Mouse (Mus musculus) mature B cell (primary cell): ENCODE results near the gene Osm.

ENCODE experiments used
- in situ Hi-C: fragments of 300-500 bp; cut with MboI; formaldehyde crosslinking; loops from 2 replicates; pipeline ENCODE4 v1.14.3; 2019

The Osm gene

DNA sequence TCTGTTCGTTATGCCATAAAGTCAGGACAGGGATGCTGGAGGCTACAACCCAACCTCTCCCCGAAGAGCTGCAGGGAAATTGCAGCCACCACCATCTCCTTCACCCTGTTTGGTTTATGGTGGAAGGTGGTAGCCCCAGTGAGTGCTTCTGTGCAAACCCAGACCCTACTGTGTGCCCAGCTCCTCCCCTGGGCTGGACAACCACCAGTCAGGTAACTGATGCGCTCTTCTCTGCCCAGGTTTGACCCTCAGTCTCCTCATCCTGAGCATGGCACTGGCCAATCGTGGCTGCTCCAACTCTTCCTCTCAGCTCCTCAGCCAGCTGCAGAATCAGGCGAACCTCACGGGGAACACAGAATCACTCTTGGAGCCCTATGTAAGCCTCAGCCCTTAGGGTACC is 1.9 kb downstream of the Osm start:
- in situ Hi-C loops = no loop called here

GRCm38 (mm10) chr11:4239691-4240090 is 3.5 kb downstream of the Osm start:
- in situ Hi-C loops = no loop called here

GRCm38 (mm10) chr11:4240151-4240550 is 3.9 kb downstream of the Osm start:
- in situ Hi-C loops = no loop called here

DNA sequence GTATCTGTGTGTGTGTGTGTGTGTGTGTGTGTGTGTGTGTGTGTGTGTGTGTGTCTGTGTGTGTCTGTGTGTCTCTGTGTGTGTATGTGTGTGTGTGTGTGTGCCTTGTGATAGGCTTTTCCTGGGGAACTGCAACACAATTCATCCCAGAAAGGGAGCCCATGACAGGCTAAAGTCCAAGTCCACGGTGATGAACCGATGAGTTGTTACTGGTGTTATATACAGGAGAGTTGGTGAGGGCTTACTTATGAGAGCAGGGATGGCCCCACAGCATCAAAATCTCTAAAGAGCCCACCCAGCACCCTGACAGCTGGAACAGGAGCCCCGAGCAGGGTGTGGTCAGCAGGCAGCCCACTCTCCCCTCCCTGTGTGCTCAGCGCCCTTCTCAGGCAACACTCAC is 5.0 kb downstream of the Osm start:
- in situ Hi-C loops = no loop called here

DNA sequence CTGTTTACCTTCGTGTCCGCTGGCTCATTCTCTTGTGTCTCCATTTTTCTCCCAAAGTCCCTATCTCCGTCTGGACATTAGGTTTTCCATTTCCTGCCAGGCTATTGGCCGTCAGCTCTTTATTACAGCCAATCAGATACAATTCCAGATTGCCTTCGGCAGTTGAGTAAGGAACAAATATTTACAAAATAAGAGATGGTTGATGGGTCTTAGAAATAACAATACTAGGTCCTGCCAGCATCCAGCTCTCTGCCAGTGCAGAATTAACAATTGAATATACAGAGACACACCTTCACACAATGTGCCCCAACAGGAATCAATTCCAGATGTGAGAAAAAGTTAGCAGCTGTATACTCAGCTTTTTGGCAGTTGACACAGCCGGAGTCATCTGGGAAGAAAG is 9.9 kb downstream of the Osm start:
- in situ Hi-C loops = no loop called here

DNA sequence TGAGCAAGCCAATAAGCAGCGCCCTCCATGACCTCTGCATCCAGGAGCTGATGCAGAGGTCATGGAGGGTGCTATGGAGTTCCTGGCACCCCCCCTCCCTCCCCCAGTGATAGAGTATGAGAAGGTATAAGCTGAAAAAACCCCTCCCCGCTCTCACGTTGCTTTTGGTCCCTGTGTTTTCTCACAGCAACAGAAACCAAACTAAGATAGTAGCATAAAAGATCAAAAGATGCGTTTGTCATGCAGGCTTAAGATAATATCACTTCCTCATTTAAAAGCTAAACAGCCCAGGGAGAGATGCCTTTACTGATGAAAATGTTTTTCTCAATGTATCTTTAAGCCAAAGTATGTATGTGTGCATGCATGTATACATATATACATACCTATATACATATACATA is 10.4 kb downstream of the Osm start:
- in situ Hi-C loops = no loop called here

- in situ Hi-C loops = no loop called here
Observed at GRCm38 (mm10) chr11:4247201-4247959, 11.2 kb downstream of the Osm start.

DNA sequence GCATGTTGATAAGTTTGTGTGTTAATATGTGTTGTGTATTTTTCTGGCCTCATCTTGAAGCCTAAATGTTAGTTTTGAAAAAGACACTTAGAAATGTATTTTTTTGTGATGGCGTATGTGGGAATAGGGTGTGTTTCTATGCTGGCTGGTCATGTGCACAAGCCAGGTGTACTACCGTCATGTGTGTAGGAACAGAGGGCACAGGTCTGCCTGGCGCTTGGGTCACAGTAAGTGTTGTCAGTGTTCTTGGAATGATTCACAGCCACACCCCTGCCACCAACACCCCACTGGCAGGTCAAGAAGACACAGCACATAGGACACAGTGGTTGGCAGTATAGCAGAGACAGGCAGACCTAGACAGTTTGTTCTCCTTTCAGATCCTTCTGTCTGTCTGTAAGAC is 12.9 kb downstream of the Osm start:
- in situ Hi-C loops = no loop called here

GRCm38 (mm10) chr11:4250290-4250689 is 14.1 kb downstream of the Osm start:
- in situ Hi-C loops = loop anchor here (10.0 kb wide), 1 partner anchor 175 kb away; no protein-coding TSS in a partner anchor

DNA sequence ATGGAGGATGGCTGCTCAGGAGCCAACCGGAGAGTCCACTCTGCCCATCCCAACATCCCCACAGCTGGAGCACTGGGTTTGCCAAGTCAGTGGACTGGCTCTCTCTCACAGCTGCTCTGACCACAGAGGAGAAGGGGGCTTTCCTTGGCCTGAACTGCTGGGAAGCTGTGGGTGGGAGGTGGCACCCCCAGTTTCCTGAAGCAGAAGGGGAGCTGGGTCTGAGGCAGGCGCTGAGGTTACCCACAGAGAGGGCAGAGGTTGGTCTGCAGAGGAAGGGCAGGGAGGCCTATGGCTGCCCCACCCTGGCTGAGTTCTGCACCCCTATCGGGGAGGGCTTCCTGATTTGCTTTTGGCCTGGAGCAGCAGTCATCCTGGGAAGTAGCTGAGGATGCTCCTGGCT is 15.2 kb downstream of the Osm start:
- in situ Hi-C loops = loop anchor here (10.0 kb wide), 1 partner anchor 173 kb away; no protein-coding TSS in a partner anchor

DNA sequence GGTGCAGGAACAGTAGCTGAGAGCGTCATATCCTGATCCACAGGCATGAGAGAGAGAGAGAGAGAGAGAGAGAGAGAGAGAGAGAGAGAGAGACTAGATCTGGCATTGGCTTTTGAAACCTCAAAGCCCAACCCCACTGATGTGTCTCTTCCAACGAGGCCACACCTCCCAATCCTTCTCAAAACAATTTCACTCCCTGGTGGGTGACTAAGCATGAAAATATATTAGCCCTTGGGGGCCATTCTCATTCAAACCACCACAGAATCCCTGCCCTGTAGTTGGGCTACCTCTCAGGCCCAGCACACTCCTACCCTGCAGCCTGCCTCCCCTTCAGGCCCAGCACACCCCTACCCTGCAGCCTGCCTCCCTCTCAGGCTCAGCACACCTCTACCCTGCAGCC is 16.7 kb downstream of the Osm start:
- in situ Hi-C loops = loop anchor here (10.0 kb wide), 1 partner anchor 172 kb away; no protein-coding TSS in a partner anchor

- in situ Hi-C loops = loop anchor here (5.0 to 10.0 kb wide), 2 partner anchors 40 to 168 kb away; partner anchors contain the start of gene Castor1
Observed at GRCm38 (mm10) chr11:4256846-4257607, 20.8 kb downstream of the Osm start, which contains the start of gene Lif. TSS of gene Lif (plus strand) at chr11:4257557.

- in situ Hi-C loops = loop anchor here (5.0 to 10.0 kb wide), 2 partner anchors 40 to 167 kb away; partner anchors contain the start of gene Castor1
Observed at GRCm38 (mm10) chr11:4257756-4258155, 21.5 kb downstream of the Osm start.

DNA sequence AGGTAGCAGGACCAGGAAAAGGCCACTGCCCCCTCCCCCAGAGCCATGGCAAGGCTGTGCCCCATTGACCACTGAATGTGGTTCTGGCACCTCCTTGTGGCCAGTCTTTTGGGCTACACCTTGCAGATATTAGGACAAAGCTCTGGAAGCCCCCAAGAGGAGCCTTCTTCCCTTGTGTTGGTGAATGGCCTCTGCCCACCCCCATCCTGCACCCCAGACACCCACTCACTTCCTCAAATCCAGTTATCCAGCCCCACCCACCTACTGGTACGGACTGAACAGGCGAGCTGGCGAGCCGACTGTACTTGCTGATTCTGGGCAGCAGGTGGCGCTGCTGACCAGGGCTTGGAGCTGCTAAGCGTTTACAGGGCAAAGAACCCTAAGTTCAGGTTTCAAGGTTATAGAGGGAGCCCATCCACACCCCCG is 22.4 kb downstream of the Osm start:
- in situ Hi-C loops = loop anchor here (5.0 to 10.0 kb wide), 2 partner anchors 41 to 166 kb away; partner anchors contain the start of gene Castor1

- in situ Hi-C loops = no loop called here
Observed at GRCm38 (mm10) chr11:4260463-4261187, 24.4 kb downstream of the Osm start.

DNA sequence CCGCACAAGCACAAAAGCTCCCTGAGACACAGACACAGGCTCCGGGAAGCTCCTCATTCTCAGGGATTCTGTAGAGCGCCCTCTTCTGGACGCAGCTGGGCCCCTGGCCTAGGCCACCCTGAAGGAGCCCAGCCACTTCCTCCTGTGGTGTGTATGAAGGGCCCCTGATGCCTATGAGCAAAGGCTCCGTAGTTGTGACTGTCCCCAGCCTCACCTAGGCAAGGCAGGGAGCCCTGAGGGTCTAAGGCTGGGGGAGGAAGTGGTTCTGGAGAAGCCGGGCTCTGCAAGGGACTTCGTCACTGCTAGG is 24.9 kb downstream of the Osm start:
- in situ Hi-C loops = no loop called here

DNA sequence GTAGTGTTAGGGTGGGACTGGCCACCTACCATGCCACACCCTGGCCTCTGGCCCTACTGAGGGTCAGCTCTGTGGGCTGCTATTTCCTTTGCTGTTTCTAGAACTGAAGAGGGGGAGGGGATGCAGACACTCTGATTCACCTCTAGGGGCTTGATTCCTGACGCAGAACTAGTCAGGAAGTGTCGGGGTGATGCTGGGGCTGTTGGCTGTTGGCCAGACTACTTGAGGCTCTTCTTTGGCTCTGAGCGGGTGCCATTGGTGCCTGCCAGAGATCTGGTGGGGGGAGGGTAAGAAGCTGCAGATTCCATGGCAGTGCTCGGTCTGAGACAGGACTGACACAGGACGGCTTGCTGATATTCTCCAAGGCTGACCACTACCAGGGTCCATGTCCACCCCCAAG is 25.7 kb downstream of the Osm start:
- in situ Hi-C loops = no loop called here

DNA sequence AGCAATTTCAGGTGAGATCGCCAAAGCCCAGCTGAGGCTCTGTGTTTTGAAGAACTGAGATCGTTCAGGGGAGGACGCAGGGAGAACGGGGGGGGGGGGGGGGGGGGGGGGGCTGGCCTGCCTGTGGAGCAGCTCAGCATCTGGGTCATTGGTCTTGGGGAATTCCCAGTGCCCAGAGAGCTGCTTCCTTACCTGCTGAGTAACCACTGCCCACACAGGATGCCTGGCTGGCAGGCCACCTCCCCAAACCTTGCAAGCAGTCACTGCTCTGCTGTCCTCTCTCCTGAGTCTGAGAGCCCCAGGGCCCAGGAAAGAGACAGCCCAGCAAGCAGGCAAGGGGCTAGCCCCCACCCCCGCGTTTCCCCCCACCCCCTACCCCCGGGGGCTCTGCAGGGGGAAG is 26.6 kb downstream of the Osm start:
- in situ Hi-C loops = no loop called here

DNA sequence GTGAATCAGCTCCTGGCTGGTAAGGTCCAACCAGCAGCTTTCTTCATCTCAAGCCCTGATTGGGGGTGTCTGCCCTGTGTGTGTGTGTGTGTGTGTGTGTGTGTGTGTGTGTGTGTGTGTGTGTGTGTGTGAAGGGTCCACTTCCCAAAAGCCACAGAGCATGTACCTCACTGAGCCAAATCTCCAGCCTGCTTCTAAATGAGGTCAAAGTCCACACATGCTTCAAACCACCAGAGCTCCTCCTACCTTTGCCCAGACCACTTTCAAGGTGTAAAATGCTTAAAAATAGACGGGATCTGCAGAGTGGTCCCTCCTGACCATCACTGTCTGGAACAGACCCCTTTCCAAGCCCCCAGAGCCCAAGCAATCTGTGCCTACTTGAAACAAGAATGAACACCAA is 27.1 kb downstream of the Osm start:
- in situ Hi-C loops = no loop called here

GRCm38 (mm10) chr11:4264066-4264465 is 27.8 kb downstream of the Osm start:
- in situ Hi-C loops = no loop called here

- in situ Hi-C loops = no loop called here
Observed at GRCm38 (mm10) chr11:4266271-4267201, 30.3 kb downstream of the Osm start.
